Mouse (Mus musculus): ENCODE data around the gene Rilp.
"Not testable (repeated sequence)": the region's sequence is repeated elsewhere in the genome, so short reads cannot be mapped to it uniquely, and the experiment has no call there.

Gene Rilp

DNA sequence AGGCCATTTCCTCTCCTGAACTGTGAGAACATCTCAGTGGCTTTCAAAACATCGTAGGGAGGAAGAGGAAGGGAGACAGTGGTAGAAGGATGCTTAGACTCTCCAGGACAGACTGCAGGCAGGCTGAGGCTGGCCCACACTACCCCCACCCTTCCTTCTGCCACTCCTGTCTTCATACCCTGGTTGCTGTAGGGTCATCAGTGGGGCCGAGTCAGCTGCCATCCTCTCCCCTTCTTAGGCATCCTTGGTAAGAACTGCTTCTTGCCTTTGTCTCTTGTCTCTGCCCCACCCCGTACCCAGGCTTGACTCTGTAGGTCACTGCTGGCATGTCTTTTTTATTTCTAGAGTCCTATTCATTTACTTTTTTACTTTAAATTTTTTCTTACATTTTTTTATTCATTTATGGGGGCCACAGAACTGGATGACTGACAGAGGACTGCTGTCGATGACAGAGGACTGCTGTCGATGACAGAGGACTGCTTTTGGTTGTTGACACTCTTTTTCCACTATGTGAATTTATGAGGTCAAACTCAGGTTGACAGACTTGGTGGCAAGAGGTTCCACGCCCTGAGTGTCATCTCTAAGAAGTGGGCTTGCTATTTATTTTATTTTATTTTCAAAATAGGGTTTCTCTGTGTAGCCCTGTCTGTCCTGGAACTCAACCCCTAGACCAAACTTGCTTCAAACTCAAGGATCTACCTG lies 23.6 kb downstream of the Rilp start:
- no peak for DNase-seq (ENCODE audit: low read depth, low spot score)

DNA sequence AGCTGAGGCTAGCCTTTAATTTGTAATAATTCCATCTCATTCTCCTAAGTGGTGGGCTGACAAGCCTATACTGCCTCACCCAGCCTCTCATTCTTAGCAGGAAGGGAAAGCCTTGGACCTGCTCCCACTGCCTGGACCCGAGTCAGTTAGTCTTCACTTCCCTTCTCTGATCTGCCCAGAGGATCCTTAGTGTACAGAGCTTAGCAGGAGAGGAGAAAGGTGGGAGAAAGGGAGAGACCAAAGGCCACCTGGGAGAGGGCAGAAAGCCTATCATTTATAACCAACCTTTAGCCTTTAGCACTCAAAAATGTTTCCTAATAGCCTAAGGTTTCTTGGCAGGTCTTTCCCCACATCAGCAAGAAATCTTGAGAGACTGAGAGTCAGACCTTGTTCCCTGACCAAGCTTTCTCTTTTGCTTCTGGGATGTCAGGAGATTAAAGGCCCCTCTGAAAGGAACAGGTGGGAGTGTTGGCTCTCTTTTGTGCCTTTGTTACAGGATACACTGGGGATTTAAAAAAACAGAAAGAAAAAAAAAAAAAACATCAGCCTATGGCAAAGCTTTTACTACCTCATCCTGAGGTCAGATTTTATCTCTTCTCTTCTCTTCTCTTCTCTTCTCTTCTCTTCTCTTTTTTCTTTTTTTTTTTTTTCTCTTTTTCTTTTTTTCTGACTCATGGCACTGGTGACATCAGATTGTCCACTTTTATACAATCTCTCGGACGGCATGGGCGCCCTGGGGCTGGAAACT lies 24.6 kb downstream of the Rilp start:
- no peak for DNase-seq (ENCODE audit: low read depth, low spot score)

DNA sequence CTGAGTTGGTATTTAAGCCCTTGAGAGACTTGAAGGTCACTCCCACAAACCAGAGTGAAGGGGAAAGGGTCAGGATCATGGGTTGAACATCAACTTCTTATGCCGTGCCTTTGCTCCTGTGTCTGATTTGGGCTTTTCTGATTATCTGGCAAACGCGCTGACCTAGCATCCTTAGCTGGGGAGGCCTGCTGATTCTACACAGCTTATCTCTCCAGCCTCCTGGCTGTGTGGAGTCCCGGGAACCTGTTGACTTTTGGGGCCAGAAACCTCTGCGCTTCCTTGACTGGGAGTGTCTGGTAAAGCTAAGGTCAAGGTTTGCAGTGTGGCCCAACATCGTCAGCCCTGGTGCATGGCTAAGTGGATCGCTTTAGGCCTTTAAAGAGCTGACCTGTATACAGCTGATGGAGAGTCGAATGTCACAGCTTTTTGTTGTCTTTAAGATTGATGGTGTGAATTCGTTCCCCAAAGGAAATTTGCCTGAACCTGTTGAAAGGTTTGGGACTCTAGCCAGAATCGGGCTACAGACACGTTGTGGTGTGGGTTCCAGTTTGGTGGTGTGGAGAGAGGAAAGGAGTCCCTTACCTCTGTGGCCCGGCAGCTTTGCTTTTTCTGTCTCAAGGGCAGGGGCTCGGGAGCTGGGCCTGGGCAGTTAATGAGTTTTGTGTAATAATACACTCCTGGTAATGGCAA lies 25.4 kb downstream of the Rilp start:
- no peak for DNase-seq (ENCODE audit: low read depth, low spot score)

DNA sequence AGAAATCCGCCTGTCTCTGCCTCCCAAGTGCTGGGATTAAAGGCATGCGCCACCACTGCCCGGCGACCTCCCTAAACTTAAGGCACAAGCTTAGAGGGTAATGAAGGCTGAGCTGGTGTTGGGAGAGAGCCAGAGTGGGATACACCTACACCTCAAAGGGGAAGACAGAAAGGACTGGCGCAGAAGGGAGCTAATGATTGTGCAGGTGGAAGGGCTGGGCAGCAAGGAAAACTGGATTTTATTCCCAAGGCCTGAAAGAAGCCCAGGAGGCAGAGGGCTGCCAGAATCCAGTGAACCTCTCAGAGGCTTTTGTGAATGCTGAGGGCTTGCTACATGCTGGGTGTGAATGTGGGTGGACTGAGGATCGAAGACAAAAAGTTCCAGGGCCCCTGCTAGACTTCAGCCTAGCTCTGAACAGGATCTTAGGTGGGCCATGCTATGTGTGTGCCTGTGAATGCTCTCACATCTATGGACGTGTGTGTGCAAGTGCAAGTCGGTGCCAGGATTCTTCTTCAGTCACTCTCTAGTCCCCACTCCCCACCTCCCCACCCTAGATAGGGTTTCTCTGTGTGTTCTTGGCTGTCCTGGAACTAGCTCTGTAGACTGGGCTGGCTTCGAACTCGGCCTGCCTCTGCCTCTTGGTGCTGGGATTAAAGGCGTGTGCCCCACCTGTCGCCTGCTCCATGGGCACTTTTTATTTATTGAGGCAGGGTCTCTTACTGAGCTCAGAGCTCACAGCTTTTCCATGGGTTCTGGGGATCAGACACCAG lies 26.5 kb downstream of the Rilp start:
- no peak for DNase-seq (ENCODE audit: low read depth, low spot score)

DNA sequence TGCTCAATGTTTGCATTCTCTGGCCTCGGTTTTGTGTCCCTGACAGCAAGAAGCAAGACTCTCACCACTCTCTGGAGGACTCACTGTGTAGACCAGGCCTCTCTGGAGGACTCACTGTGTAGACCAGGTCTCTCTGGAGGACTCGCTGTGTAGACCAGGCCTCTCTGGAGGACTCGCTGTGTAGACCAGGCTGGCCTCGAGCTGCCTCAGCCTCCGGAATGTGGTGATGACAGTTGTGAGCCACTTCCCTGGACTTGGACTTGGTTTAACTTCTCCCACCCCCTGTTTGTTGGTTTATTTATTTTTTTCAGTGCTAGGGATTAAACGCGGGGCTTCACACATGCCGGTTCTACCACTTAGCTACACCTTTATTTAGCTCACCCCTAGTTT lies 27.1 kb downstream of the Rilp start:
- no peak for DNase-seq (ENCODE audit: low read depth, low spot score)

DNA sequence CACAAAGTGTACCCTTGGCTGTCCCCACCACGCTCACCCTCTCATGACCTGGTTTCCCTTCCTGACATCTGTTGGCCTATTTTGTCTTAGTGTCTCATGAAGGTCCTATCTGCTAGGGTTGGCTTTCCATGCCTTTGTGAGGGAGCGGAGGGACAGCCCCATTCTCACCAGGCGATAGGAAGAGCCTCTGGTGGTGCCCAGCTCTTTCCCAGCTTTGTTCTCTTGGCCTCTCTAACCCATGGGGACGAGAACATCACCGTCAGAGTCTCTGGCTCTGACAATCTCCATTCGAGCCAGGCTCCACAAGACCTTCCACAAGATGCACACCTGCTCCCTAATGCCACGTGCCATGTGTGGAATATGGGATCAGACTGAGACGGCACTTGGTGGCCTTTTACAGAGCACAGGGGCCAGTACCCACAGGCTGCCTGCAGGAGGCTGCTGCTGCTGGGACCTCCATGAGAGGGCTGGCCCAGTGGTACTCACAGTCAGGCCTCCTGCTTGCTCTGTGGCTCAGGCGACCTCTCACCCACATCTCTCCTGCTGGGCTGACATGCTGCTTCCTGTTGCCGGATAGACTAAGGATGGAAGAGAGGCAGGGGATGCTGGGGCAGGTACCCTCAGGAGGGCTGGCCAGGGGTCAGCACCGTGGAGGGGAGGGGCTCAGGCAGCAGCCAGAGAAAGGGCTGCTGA lies 27.7 kb downstream of the Rilp start:
- DNase-seq (ENCODE audit: low read depth, low spot score), result peak; percentile 52

DNA sequence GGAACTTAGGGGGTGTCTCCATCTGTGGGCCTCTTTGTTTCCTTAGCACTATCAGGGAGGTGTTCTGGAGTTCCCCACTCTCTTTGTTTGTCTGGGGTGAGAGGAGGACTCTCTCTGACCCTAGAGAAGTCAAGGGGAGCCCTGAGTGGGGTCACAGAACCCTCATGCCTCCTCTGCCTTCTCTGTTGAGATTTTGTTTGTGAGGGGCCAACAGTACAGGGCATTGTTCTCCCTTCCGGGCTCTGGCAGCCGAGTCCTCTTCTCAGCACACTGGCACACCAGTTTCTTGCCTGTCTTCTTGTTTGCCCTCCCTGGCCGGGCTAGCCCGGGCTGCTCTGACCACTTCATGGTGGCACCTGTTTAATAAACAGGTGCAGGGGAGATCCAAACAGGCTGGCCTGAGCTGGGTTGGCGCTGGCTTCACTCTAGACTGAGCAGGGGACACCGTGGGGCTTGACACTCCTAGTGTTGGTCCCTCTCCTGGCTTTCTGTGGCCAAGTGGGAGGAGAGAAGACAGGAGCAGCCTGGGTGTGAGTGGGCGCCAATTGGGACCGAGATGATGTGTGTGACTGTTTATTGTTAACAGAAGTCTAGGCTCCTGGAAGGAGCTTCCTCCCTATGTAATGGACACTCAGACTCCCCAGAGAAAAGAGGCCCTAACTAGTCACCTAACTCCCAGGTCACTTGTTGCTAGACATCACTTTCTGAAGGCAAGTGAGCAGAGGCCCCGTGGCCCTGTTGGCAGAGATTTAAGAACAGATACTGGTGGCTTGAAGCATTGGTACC lies 28.5 kb downstream of the Rilp start:
- no peak for DNase-seq (ENCODE audit: low read depth, low spot score)

DNA sequence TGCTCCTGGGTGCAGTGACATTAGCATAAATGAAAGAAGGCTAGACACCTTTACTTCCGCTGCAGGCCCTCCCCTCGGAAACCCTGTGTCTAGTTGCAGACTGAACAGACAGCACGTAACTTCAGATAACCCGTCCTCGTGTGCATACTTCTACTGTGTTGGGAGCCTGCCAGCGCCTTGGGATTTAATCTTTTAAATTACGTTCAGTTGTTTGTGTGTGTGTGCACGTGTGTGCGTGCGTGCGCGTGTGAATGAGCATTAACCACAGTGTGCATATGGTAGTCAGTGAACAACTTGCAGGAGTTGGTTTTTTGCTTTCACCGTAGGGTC lies 29.0 kb downstream of the Rilp start:
- DNase-seq (ENCODE audit: low read depth, low spot score), result no peak

DNA sequence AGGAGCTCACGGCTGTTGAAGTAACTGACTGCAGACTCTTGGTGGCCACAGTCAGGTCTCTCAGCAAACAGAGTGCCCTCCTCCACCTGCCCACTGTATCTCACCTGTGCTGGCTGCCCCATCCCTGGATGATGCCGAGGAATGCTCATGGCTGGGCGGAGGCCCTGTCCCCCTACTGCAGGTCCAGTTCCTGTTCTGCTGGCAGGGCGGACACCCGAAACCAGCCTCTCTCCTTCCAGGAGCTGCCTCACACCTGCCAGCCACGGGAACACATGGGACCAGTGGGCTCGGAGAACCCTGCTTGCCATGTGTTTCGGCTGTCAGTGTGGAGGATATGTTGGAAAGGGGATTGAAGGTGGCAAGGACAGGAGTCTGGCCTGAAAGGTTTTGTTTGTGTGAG lies 30.3 kb downstream of the Rilp start:
- no peak for DNase-seq (ENCODE audit: low read depth, low spot score)

DNA sequence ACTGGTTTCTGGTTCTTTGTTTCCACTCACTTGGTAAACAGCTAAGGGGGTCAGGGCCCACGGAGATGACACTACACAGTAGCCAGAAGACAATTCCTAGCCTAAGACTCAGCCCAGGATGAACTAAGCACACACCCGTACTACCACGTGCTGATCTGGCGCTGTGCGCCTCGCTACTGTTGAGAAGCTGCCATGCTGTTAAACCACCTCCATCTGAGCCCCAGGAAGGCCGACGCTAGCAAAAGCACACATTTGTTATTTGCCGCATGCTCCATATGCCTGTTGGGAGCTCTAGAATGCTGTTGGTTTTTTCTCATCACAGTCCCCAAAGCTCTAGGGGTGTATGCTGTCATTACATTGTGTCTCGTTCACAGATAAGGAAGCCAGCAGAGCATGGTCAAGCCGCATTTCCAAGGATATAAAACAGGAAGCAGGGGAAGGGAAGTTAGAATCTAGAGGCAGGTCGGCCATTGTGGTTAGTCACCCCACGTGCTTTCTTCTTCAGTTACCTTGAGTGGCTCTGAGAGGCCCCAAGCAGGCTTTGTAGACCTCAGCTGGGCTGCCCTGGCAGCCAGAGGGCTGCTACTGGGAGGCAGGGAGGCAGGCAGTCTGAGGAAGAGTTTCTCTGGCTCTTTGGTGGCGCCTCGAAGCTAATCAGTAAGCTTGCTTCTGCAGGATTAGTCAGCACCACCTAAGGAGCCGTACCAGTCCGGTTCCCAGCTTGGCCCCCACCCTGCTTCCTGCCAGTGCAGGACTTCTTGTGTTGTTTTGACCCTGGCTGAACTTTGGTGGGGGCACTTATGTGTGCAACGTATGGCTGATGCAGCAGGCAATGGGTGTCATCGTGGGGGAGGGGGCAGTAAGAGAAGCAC lies 31.1 kb downstream of the Rilp start:
- no peak for DNase-seq (ENCODE audit: low read depth, low spot score)

DNA sequence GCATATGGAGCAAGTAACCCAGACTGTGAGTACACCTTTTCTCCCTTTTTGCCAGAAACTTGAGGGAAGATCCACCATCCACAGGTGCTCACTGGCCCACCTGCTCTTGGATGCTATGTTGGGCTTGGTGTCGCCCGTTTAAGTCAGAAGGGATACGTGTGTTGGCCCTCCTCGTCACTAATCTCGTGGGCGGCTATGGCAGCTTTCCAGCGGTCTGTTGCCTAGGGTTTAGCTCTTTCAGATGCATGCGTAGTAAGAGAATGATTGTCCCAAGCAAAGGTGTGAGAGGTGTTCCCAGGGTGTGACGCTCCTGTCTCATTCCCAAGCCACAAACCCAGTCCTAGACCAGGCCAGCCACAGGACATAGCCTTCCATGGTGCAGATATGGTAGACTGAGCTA lies 34.8 kb downstream of the Rilp start:
- no peak for DNase-seq (ENCODE audit: low read depth, low spot score)

DNA sequence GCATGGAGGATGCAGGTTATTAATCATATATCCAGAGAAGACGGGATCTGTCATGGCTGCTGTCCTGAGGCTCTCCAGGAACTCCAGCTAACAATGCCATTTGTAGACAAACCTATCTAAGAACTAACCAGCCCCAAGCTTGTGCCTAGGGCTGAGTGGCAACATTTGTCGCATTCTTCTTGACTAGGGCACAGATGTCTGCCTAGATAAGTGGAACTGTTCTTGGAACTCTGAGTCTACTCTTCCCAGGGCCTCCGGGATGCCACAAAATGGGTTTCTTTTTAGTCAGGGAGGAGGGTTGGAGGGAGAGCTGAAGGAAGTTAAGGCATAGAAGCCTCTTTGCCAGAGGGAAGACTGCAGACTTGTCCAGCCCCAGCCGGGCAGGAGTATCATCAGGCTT lies 36.2 kb downstream of the Rilp start:
- DNase-seq (ENCODE audit: low read depth, low spot score), result no peak

DNA sequence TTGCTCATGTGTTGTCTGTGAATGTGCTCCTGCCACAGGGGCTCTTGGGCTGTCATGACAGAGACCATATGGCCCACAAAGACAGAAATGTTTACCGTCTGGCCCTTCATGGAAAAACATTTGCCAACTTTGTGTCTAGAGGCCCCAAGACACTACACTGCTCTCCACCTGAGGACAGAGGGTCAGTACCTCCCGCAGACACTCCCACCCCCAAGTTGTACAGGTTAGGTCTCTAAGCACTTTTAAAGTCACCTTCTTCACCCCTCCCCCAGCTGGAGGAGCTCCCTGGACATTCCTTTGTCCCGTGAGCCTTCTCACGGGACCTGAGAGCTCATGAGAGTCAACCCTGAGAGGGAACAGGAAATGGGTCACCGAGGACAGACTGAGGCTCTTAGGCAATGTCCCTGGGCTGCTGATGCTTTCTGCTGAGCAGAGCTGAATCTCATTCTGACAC lies 39.8 kb downstream of the Rilp start:
- no peak for DNase-seq (ENCODE audit: low read depth, low spot score)

DNA sequence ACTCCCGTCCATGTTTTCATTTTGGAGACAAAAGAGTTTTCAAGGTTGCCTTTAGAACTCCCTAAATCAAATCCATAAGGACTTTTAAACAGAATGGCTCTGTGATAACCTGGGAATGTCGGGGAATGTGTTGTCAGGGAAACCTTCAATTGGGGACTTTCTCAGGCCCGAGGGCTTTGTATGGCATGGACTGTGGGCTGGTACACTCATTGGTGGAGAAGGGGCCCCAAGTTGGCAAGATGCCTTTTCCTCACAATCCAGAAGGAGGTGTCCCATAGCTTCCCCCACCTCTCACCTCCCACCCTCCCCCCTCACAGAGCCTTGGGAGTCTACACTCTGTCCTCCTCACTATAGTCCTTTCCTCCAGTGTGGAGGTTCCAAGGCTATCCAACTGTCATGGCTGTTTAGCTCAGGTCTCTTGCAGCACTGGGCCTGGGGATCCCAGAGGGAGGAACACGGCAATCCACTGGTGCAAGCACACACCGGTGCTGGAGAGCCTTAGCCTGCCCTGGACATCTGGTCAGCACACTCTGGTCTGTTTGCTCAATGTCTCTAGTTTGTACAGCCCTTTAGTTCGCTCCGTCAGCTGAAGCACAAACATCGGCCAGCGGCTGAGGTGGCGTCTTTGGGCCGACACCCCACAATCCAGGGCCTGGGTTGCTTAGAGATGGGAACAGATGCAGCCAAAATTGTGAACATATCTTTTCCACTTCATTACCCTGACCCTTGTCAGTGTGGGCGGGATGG lies 40.5 kb downstream of the Rilp start:
- no peak for DNase-seq (ENCODE audit: low read depth, low spot score)

DNA sequence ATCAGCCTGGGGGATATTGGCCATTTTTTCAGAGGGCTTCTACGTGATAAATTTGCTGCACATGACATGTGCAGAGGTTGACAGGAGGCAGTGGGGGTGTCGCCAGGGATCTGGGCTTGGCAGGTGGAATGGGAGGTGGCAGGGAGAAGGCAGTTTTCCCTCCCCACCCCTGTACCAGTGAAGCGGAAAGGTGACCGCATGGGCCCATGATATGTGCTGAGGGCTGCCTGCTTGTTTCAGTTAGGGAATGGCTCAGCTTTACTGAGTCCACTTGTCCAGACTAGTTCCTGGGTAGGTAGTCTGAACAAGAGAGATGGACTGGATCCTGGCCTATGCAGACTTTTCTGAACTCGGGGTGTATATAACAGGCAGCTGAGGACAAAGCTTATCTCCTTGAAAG lies 41.4 kb downstream of the Rilp start:
- no peak for DNase-seq (ENCODE audit: low read depth, low spot score)

DNA sequence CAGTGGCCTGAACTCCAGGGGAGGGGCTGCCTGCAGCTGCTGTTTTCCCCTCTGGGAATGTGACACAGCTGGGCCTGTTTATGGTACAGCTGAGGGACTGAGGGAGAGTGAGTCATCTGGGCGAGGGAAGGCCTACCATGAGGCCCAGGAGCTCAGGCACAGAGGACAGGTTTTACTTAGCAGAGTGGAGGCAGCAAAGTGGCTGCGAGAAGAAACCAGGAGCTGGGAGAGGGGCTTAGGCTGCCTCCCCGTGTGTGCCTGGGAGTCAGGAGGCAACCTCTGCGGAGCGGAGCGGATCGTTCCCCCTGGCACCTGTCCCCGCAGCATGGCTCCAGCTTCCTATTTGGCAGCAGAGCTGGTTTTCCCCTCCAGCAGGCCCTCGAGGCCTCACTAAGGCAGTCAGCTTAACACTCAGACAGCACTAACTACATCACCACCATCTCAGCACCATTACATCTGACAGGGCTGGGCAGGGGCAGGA lies 42.1 kb downstream of the Rilp start:
- DNase-seq (ENCODE audit: low read depth, low spot score), result no peak

DNA sequence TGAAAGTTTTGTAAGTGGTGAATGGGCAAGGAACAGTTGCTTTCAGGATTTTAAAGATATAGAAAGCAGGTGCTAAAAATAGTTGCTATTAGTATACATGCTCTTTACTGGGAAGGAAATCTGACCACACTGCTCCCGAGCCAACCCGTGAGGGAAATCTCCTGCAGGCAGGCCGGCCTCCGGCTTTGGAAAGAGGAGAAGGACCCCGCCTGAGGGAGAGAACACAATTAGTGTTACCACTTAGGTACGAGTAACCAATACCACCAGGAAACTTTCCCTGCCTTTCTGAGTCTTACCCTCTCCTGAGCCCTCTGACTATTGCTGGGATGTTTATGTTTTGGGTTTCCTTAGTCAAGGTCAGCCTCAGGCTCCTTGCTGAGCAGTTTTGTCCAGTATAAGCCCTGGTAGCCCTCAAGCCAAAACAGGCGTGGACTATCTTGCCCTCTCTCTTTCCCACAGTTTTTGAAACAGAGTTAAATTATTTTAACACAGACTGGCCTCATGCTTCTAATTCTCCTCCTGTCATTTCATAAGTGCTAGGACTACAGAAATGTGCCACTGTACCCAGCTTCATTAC lies 43.1 kb downstream of the Rilp start:
- no peak for DNase-seq (ENCODE audit: low read depth, low spot score)

DNA sequence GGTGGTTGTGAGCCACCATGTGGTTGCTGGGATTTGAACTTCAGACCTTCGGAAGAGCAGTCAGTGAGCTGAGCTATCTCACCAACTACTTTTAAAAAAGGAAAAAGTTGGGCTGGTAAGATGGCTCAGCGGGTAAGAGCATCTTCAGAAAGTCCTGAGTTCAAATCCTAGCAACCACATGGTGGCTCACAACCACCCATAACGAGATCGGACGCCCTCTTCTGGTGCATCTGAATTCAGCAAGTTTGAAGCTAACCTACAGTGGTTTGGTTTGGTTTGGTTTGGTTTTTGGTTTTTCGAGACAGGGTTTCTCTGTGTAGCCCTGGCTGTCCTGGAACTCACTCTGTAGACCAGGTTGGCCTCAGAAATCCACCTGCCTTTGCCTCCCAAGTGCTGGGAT lies 46.1 kb downstream of the Rilp start:
- not testable (repeated sequence) for DNase-seq (ENCODE audit: low read depth, low spot score)

DNA sequence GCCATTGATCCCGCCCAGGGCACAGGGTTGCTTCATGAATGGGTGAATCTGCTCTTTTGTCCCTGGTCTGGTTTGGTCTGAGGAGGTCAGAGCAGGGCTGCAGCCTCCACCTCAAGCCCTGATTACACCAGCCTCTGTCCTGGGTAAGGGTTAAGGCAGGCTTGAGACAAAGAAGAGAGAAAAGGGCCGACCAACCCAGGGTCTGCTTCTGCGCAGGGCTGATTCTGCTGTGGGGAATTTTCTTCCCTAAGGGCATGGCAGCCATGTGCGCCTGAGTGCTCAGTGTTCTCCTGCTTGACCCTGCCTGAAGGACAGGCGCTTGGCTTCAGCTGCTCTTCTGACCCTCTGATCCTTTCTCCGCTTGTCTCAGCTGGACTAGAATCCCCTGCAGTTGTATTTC lies 47.2 kb downstream of the Rilp start:
- no peak for DNase-seq (ENCODE audit: low read depth, low spot score)

Measured in mesoderm, embryonic 11.5 days (tissue).